Mouse (Mus musculus) hindbrain, embryonic 12.5 days (tissue): Measurements from ENCODE around the gene Grm8. TPM values are rescaled to one million over a fixed set of nuclear protein-coding genes. Genes with fewer than 3 reads are reported as not detected.

ENCODE experiments used
- ATAC-seq: fragments of 200-750 bp; cut with Nextera tagmentation; 2 replicates; pipeline ENCODE4 v1.8.0; 2017; ENCODE audit warnings: moderate TSS enrichment; ENCODE audit not compliant: low FRiP score
- H3K27ac ChIP-seq: fragments of 300-500 bp; sonication (generic); 2 replicates; pipeline ENCODE4 v1.5.1; 2016; ENCODE audit warnings: mild to moderate bottlenecking
- H3K27me3 ChIP-seq: fragments of 300-500 bp; sonication (generic); 2 replicates; pipeline ENCODE4 v1.6.1; 2016; ENCODE audit warnings: mild to moderate bottlenecking
- H3K36me3 ChIP-seq: fragments of 300-500 bp; sonication (generic); 2 replicates; pipeline ENCODE4 v1.6.1; 2016; ENCODE audit warnings: mild to moderate bottlenecking
- H3K4me1 ChIP-seq: fragments of 300-500 bp; sonication (generic); 2 replicates; pipeline ENCODE4 v1.6.1; 2016
- H3K4me2 ChIP-seq: fragments of 300-500 bp; sonication (generic); replicated peaks from 2 replicates; pipeline ENCODE4 v1.6.1; 2016; ENCODE audit warnings: mild to moderate bottlenecking
- H3K4me3 ChIP-seq: fragments of 300-500 bp; sonication (generic); 2 replicates; pipeline ENCODE4 v1.5.1; 2016; ENCODE audit warnings: mild to moderate bottlenecking
- H3K9ac ChIP-seq: fragments of 300-500 bp; sonication (generic); 2 replicates; pipeline ENCODE4 v1.6.1; 2016; ENCODE audit warnings: mild to moderate bottlenecking, moderate library complexity
- H3K9me3 ChIP-seq: fragments of 300-500 bp; sonication (generic); replicated peaks from 2 replicates; pipeline ENCODE4 v1.6.1; 2016; ENCODE audit warnings: mild to moderate bottlenecking
- WGBS: fragments of 180-500 bp; shearing (Covaris S2); methylation state at CpG from one replicate; pipeline ENCODE4 v1.1.7; 2016; 5-methylcytosine and 5-hydroxymethylcytosine counted together
- polyA plus RNA-seq: library from polyadenylated mRNA; unstranded; fragments of >200 nt; fragmentation: Nextera tagmentation; extraction: Ambion mirVana; gene quantifications from 2 replicates; pipeline ENCODE4 v1.2.1, GENCODE M21; 2016

Grm8 gene
- polyA plus RNA-seq, 1 experiment from 2014 or later: 4.4 TPM

DNA sequence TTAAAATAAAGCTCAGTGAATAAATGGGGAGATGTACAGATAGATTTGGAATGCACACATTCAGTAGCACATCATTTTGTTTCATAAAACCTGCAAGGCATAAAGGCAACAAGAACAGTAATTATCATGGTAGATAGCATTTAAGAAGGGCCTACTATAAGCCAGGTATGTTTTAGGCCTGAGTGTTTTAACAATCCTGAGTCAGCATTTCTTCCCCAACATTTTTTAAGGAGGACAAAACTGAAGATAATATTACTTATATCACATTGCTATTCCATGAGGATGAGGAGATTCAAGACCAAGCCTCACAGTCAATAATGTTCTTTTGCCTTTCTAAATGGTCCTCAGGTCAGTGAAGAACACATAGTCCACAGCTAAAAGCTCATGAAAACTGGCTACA is 762.6 kb downstream of the Grm8 start:
- H3K9ac ChIP-seq: no peak overlapping the region
- H3K9me3 ChIP-seq: no peaks in the 10 kb centered on the region
- no peaks in the 10 kb centered on the region for H3K27me3 ChIP-seq
- no peak for ATAC-seq
- H3K36me3 ChIP-seq: no peaks in the 10 kb centered on the region
- no peaks in the 10 kb centered on the region for H3K4me1 ChIP-seq
- H3K27ac ChIP-seq: no peak overlapping the region
- H3K4me3 ChIP-seq: no peak overlapping the region
- no peak overlapping the region for H3K4me2 ChIP-seq

DNA sequence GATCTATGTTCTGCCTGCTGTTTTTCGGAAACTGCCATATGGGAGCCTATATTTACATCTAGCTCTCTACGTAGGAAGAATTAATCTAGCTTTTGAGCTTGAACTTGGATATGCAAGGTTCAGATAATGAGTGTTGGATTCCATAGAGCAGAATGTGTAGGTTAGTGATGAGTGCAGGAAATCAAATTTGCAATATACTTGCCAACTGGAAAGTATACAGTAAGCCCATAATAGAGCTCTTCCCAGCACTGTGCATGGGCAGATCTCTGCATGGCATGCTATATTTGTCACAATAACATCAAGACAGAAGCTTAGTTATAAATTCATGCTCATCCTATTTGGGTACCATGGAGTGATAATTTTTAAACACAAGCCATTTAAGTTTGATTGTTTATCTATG is 763.9 kb downstream of the Grm8 start:
- H3K9me3 ChIP-seq: no peaks in the 10 kb centered on the region

DNA sequence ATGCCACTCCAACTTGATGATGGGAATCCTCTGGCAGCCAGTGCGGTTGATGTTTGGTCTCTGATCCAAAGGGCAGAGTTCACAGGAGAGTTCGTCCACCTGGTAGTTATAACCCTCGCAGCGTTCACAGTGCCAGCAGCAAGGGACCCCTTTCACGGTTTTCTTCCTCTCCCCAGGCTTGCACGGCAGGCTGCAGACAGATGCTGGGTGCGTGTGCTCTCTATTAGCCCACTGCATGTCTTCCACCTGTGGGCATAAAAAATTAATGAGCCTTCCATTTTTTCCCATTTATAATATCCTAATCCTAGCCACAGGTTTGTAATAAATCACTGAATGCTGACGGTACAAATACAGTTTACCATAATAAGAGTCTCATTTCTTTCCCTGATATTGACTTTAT is 771.2 kb downstream of the Grm8 start:
- ATAC-seq: peak; percentile 58
- no peaks in the 10 kb centered on the region for H3K27me3 ChIP-seq
- H3K36me3 ChIP-seq: no peaks in the 10 kb centered on the region
- H3K9me3 ChIP-seq: no peaks in the 10 kb centered on the region
- no peak overlapping the region for H3K4me3 ChIP-seq
- H3K4me2 ChIP-seq: no peak overlapping the region
- no peaks in the 10 kb centered on the region for H3K4me1 ChIP-seq
- H3K9ac ChIP-seq: no peak overlapping the region
- no peak overlapping the region for H3K27ac ChIP-seq
- WGBS: 75% methylated on average over 8 of the region's 8 CpGs

More for the DNA sequence above, 763.9 kb downstream of the Grm8 start:
- no peak overlapping the region for H3K4me2 ChIP-seq
- 77% methylated on average over 2 of the region's 2 CpGs for WGBS
- no peak overlapping the region for H3K4me3 ChIP-seq
- H3K9ac ChIP-seq: no peak overlapping the region
- H3K27ac ChIP-seq: no peak overlapping the region
- H3K27me3 ChIP-seq: no peaks in the 10 kb centered on the region
- no peaks in the 10 kb centered on the region for H3K36me3 ChIP-seq
- no peak for ATAC-seq
- H3K4me1 ChIP-seq: no peaks in the 10 kb centered on the region

DNA sequence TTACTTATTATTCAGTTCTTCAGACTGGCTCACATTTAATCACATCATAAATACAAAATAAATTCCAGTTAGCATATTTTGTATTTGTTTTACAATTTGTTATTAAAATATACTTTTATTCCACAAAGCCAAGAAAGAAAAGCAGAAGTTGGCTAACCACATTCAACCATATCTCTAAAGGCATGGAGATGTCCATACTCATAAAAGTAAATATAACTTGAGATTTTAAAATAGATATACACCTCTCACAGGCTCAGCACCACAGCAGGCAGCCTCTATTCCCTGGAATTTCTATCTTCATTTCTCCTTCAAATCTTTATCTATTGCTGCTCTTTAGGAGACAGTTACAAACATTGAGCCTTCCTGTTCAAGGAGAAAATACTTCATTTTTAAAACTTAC is 774.5 kb downstream of the Grm8 start:
- Histone ChIP-seq H3K9ac (no peak overlapping the region), H3K4me2 (no peak overlapping the region), H3K9me3 (no peaks in the 10 kb centered on the region), H3K4me1 (no peaks in the 10 kb centered on the region), H3K27ac (no peak overlapping the region), H3K4me3 (no peak overlapping the region), H3K36me3 (no peaks in the 10 kb centered on the region), H3K27me3 (no peaks in the 10 kb centered on the region)
- ATAC-seq: no peak

DNA sequence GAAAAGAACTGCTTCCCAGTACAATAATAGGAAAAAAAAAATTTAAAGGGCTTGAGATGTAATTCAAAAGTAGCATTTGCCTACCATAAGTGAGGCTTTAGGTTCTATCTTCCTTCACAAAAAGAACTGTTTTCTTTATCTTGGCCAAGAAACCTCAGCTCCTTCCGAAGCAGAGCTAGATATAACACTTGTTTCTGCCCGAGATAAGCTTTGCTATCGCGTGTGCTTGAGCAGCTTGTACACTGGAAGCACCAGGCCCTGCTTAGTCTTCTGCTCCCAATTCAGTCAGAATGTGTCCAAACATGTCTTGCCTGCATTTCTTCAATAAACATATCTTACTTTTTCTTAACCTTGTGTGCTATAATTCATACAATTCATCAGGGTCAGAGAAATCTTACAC is 783.8 kb downstream of the Grm8 start:
- Histone ChIP-seq H3K4me1 (no peaks in the 10 kb centered on the region), H3K36me3 (no peaks in the 10 kb centered on the region), H3K4me3 (no peak overlapping the region), H3K27me3 (no peaks in the 10 kb centered on the region), H3K27ac (no peak overlapping the region), H3K4me2 (no peak overlapping the region), H3K9ac (no peak overlapping the region), H3K9me3 (no peaks in the 10 kb centered on the region)
- 94% methylated on average over 4 of the region's 4 CpGs for WGBS
- no peak for ATAC-seq

DNA sequence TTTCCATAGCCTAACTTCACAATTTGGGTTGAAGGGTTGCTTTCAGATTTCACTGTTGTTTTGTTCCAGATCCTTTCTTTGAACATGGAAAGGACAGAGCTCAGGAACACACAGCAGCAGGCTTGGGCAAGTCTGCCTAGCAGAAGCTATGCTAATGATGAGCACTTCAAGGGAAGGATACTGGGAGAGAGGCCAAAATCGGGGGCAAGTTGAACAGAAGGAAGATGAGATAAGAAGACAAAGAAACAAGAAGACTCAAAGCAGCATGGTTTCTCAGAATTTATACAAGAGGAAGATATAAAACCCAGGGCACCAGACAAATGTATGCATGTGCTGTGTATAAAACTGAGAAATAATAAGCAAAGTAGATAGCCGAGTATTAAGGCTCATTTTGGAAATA is 786.7 kb downstream of the Grm8 start:
- no peak overlapping the region for H3K4me2 ChIP-seq
- H3K36me3 ChIP-seq: no peaks in the 10 kb centered on the region
- no peak for ATAC-seq
- no peaks in the 10 kb centered on the region for H3K4me1 ChIP-seq
- H3K27me3 ChIP-seq: no peaks in the 10 kb centered on the region
- 71% methylated on average over 2 of the region's 2 CpGs for WGBS
- no peak overlapping the region for H3K4me3 ChIP-seq
- H3K27ac ChIP-seq: no peak overlapping the region
- H3K9ac ChIP-seq: no peak overlapping the region
- no peaks in the 10 kb centered on the region for H3K9me3 ChIP-seq

DNA sequence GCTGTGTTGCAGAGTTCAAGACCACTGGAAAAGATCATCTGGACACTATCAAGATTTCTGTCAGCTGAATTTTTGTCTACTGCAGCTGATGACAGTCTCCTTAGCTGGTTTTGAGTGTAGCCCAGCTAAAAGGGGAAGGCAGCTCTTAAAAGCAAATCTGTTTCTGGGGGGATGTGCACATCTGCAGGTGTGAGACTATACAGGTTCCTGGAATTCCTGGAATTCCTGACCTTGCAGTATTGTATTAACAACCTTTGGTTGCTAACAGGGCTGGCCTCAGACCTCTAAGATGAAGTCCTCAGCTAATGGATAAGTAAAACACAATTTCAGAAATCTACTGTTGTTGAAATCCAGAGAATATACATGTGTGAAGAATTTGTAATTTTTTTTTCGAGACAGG is 788.7 kb downstream of the Grm8 start:
- H3K4me3 ChIP-seq: no peak overlapping the region
- 84% methylated on average over 1 of the region's 1 CpGs for WGBS
- no peak overlapping the region for H3K4me2 ChIP-seq
- ATAC-seq: no peak
- no peaks in the 10 kb centered on the region for H3K36me3 ChIP-seq
- H3K27ac ChIP-seq: no peak overlapping the region
- H3K4me1 ChIP-seq: no peaks in the 10 kb centered on the region
- no peak overlapping the region for H3K9ac ChIP-seq
- no peaks in the 10 kb centered on the region for H3K27me3 ChIP-seq
- no peaks in the 10 kb centered on the region for H3K9me3 ChIP-seq

DNA sequence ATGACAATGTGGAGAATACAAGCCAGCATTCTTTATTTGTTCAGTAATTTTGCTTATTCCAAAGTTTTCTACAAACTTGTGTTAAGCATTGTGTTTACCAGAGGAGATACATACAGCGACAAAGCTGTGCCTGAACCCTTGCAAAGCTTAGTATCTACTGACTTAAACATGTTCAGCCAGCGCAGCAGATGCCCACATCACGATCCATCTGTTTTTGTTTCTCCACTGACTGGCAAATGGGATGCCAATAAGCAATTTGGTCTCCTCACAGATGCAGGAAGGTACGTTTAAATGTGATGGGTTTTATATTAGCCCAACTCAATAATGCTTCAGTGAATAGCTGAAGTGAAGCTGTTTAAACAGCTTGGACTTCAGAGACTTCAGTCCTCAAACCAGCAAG is 794.8 kb downstream of the Grm8 start:
- H3K9me3 ChIP-seq: no peaks in the 10 kb centered on the region
- H3K4me1 ChIP-seq: no peaks in the 10 kb centered on the region
- H3K4me3 ChIP-seq: no peak overlapping the region
- H3K27me3 ChIP-seq: no peaks in the 10 kb centered on the region
- no peak for ATAC-seq
- H3K36me3 ChIP-seq: no peaks in the 10 kb centered on the region
- H3K9ac ChIP-seq: no peak overlapping the region
- WGBS: 85% methylated on average over 4 of the region's 4 CpGs
- H3K4me2 ChIP-seq: no peak overlapping the region
- no peak overlapping the region for H3K27ac ChIP-seq

DNA sequence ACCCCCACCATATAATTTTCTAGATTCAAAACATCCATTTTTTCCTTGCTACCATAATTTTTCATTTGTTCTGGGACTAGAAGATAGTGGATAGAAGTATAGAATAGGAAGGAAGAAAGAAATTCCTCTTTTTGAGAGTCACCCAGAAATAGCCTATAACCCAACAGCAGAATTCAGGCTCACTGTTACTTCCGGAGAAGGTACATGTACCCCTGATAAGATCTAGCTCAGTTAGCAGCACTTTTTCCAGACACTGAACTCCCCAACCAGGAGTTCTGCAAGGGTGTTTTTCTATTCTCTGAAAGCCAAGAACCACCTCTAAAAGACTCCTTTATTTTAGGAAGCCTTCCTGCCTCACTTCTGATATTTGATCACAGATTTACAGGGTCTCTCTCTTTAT is 816.4 kb downstream of the Grm8 start:
- H3K4me1 ChIP-seq: no peaks in the 10 kb centered on the region
- H3K4me2 ChIP-seq: no peak overlapping the region
- no peak overlapping the region for H3K27ac ChIP-seq
- H3K36me3 ChIP-seq: no peaks in the 10 kb centered on the region
- H3K4me3 ChIP-seq: no peak overlapping the region
- ATAC-seq: no peak
- no peak overlapping the region for H3K9ac ChIP-seq
- no peaks in the 10 kb centered on the region for H3K27me3 ChIP-seq
- H3K9me3 ChIP-seq: no peaks in the 10 kb centered on the region
- WGBS: 80% methylated on average over 1 of the region's 1 CpGs

DNA sequence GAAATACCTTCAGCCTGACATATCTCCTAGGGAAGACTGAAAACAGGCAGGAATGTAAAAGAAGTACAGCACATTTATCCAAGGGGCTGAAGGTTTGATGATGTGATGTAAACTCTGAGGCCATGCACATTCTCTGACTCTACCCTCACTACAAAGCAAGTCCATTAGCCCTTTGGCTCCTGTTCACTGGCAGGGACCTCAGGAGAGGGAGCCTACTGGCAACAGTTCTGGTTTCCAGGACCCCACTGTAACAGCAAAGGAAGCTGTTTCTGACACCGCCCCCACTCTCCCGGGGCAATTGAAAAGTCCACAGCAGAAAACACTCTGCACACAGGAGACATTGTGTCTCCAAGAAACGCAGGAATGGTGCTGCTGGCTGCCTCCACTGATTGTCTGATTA is 817.6 kb downstream of the Grm8 start:
- Histone ChIP-seq H3K9me3 (no peaks in the 10 kb centered on the region), H3K27me3 (no peaks in the 10 kb centered on the region), H3K4me3 (no peak overlapping the region), H3K4me1 (no peaks in the 10 kb centered on the region), H3K27ac (no peak overlapping the region), H3K9ac (no peak overlapping the region), H3K36me3 (no peaks in the 10 kb centered on the region), H3K4me2 (no peak overlapping the region)
- 72% methylated on average over 3 of the region's 3 CpGs for WGBS
- ATAC-seq: no peak

DNA sequence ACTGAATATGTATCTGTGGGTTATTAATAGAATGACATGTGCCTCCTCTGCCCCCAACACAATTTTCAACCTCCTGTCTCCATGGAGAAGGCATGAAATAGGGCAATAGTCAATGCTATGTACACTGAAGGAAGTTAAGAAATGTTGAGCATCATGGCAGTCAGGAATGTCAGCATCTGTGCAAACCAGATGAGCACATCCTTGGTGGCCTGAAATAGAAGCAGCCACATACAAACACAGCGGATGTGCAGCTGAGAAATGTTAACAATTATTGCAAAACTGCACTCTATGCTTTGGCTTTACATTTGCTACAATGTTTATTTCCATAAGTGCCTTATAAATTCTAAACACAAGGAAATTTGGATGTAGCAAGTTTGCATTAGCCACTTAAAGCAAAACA is 819.0 kb downstream of the Grm8 start:
- WGBS: 100% methylated on average over 1 of the region's 1 CpGs
- no peaks in the 10 kb centered on the region for H3K27me3 ChIP-seq
- ATAC-seq: no peak
- H3K36me3 ChIP-seq: no peaks in the 10 kb centered on the region
- H3K27ac ChIP-seq: no peak overlapping the region
- H3K4me2 ChIP-seq: no peak overlapping the region
- H3K9me3 ChIP-seq: no peaks in the 10 kb centered on the region
- H3K4me1 ChIP-seq: no peaks in the 10 kb centered on the region
- no peak overlapping the region for H3K9ac ChIP-seq
- H3K4me3 ChIP-seq: no peak overlapping the region

DNA sequence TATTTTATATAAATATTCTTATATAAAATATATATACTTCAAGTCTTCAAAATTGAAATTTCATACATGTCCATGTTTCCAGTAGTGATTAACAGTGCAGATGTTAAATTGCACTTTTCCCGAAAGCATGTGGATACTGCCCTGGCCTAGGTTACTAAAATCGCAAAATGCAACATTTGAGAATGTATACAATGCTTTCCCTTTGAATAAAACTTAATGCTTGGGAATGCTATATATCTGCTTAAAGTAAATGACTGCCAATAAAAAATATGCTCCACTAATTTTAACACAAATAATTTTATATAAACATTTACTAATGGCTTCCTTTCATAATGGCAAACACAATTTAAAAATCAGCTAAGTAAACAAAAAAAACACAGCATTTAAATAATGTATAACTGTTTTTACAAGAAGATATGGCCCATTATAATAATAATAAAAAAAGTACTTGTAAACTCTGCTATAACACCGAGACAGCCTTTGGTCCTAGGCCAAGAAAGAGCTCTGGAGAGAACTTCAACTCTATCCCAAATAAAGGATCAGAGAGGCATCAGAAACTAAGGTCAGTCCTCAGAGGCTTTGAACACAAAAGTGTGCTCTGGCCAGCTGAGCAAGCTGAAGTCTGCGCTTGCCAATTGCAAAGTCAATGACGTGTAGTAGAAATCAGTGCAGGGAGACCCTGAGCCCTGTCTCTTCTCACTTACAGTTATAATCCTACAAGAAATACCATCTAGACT is 820.5 kb downstream of the Grm8 start:
- Histone ChIP-seq H3K36me3 (no peaks in the 10 kb centered on the region), H3K9ac (no peak overlapping the region), H3K4me2 (no peak overlapping the region), H3K9me3 (no peaks in the 10 kb centered on the region), H3K4me3 (no peak overlapping the region), H3K27me3 (no peaks in the 10 kb centered on the region), H3K27ac (no peak overlapping the region), H3K4me1 (no peaks in the 10 kb centered on the region)
- ATAC-seq: no peak
- 92% methylated on average over 5 of the region's 5 CpGs for WGBS

DNA sequence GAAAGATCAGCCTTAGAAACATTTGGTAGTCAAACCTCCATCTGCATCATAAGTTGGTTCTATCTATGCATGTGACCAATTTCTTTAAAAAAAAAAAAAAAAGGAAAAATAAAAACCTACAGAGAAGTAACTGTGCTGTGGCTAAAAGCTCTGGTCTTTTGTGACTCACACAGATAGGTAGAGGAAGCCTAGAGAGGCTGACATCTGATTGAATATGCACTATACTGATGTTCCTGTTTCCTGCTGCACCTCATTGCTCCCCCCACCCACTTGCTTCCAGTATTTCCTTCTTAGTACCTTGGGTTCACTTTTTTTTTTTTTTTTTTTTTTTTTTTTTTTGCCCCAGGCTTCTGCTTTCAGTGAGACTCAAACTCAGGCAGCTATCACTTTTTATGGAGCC is 824.6 kb downstream of the Grm8 start:
- no peaks in the 10 kb centered on the region for H3K4me1 ChIP-seq
- H3K9me3 ChIP-seq: no peaks in the 10 kb centered on the region
- no peaks in the 10 kb centered on the region for H3K27me3 ChIP-seq
- no peak overlapping the region for H3K4me3 ChIP-seq
- H3K36me3 ChIP-seq: no peaks in the 10 kb centered on the region
- no peak for ATAC-seq
- no peak overlapping the region for H3K9ac ChIP-seq
- no peak overlapping the region for H3K4me2 ChIP-seq
- H3K27ac ChIP-seq: no peak overlapping the region
